Mouse (Mus musculus) skeletal muscle tissue, adult 2 months (tissue): ENCODE results near the gene Gm20795.
"Not testable (repeated sequence)": the region's sequence is repeated elsewhere in the genome, so short reads cannot be mapped to it uniquely, and the experiment has no call there.

Experiments
- DNase-seq: peaks from one replicate; pipeline ENCODE4 v3.0.0-alpha.2; 2012; ENCODE audit warnings: low read depth, low spot score

Gene Gm20795

GRCm38 (mm10) chrY:40804614-40805013, at the start of gene Gm20795:
Gene Gm20795, plus strand, starts transcription at chrY:40804914.
- not testable (repeated sequence) for DNase-seq

DNA sequence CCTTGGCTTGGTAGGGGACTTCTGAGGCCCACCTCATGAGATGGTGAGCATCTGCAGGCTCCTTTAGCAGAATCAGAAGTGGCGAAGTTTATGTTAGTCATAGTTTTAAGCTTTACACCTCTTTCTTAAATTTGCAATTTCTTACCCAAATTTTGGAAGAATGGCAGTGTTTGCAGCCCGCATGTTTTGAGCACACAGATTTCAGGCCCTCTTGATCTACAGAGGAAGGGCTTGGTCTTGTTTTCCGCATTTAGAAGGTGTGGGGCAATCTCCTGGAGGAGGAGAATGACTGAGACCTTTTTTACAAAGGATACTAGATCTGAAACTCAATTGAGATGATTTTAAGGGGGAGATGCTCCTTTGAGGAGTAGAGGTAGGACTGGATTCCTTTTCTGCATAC, 29.0 kb upstream of the Gm20795 start, which contains the start of gene Gm21797:
Gene Gm21797 (minus strand): TSS at position 101 of the 400 bp plus-strand sequence.
- DNase-seq = not testable (repeated sequence)
